Mouse (Mus musculus) intestine, embryonic 16.5 days (tissue): Measurements from ENCODE around the gene Popdc2. TPM values are rescaled to one million over a fixed set of nuclear protein-coding genes. Genes with fewer than 3 reads are reported as not detected.

Experiments
- ATAC-seq: fragments of 200-750 bp; cut with Nextera tagmentation; 2 replicates; pipeline ENCODE4 v1.8.0; 2017; ENCODE audit warnings: moderate TSS enrichment, moderate library complexity
- H3K27ac ChIP-seq: fragments of 300-500 bp; sonication (generic); 2 replicates; pipeline ENCODE4 v1.5.1; 2014; ENCODE audit warnings: mild to moderate bottlenecking, low read length
- H3K27me3 ChIP-seq: fragments of 300-500 bp; sonication (generic); replicated peaks from 2 replicates; pipeline ENCODE4 v1.6.1; 2014; ENCODE audit warnings: low read length, control low read depth, mixed read lengths; ENCODE audit not compliant: control insufficient read depth, insufficient read depth
- H3K36me3 ChIP-seq: fragments of 300-500 bp; sonication (generic); 2 replicates; pipeline ENCODE4 v1.6.1; 2014; ENCODE audit warnings: low read length, control low read depth; ENCODE audit not compliant: control insufficient read depth, insufficient read depth
- H3K4me1 ChIP-seq: fragments of 300-500 bp; sonication (generic); 2 replicates; pipeline ENCODE4 v1.6.1; 2014; ENCODE audit warnings: low read length, control low read depth, mixed read lengths; ENCODE audit not compliant: control insufficient read depth, insufficient read depth
- H3K4me2 ChIP-seq: fragments of 300-500 bp; sonication (generic); 2 replicates; pipeline ENCODE4 v1.6.1; 2014; ENCODE audit warnings: low read depth, low read length, control low read depth
- H3K4me3 ChIP-seq: fragments of 300-500 bp; sonication (generic); 2 replicates; pipeline ENCODE4 v1.5.1; 2014; ENCODE audit warnings: mild to moderate bottlenecking, low read length
- H3K9ac ChIP-seq: fragments of 300-500 bp; sonication (generic); 2 replicates; pipeline ENCODE4 v1.6.1; 2014; ENCODE audit warnings: low read depth, low read length
- H3K9me3 ChIP-seq: fragments of 300-500 bp; sonication (generic); 2 replicates; pipeline ENCODE4 v1.6.1; 2016; ENCODE audit warnings: low read length, control low read depth; ENCODE audit not compliant: control insufficient read depth
- WGBS: fragments of 180-500 bp; shearing (Covaris S2); extraction: QIAGEN DNeasy Blood & Tissue Kit; methylation state at CpG from one replicate; pipeline ENCODE4 v1.1.7; 2014; 5-methylcytosine and 5-hydroxymethylcytosine counted together
- polyA plus RNA-seq: library from polyadenylated mRNA; unstranded; fragments of >200 nt; fragmentation: Nextera tagmentation; extraction: Ambion mirVana; gene quantifications from 2 replicates; pipeline ENCODE4 v1.2.1, GENCODE M21; 2015

Popdc2 gene
- polyA plus RNA-seq, 1 experiment from 2014 or later = 20.2 TPM

- Histone ChIP-seq H3K9me3 (no peaks in the 10 kb centered on the region), H3K4me2 (peak overlapping the region; percentile 55), H3K9ac (peak overlapping the region; percentile 60), H3K36me3 (no peaks in the 10 kb centered on the region), H3K27ac (no peak overlapping the region), H3K27me3 (no peaks in the 10 kb centered on the region), H3K4me3 (peak overlapping the region; percentile 24), H3K4me1 (peaks cover 11% of the 10 kb centered on the region; the same call in 1 of the 2 replicates)
- 66% methylated on average over 9 of the region's 9 CpGs for WGBS
- no peak for ATAC-seq
These were observed 38.4 kb downstream of the Popdc2 start for GRCm38 (mm10) chr16:38400311-38400960.

- no peak for ATAC-seq
- 85% methylated on average over 6 of the region's 6 CpGs for WGBS
These were observed 39.5 kb downstream of the Popdc2 start for GRCm38 (mm10) chr16:38401468-38401867.

GRCm38 (mm10) chr16:38403639-38404038 lies 41.6 kb downstream of the Popdc2 start:
- no peaks in the 10 kb centered on the region for H3K27me3 ChIP-seq
- WGBS = 87% methylated on average over 7 of the region's 7 CpGs
- no peak overlapping the region for H3K27ac ChIP-seq
- no peak overlapping the region for H3K4me2 ChIP-seq
- 0 out of 2 replicates have a peak, but pooled peaks cover 8% of the 10 kb centered on the region for H3K4me1 ChIP-seq
- H3K9ac ChIP-seq = no peak overlapping the region
- H3K36me3 ChIP-seq = no peaks in the 10 kb centered on the region
- no peak overlapping the region for H3K4me3 ChIP-seq
- no peaks in the 10 kb centered on the region for H3K9me3 ChIP-seq
- no peak for ATAC-seq

More at GRCm38 (mm10) chr16:38401468-38401867, 39.5 kb downstream of the Popdc2 start:
- no peak overlapping the region for H3K4me3 ChIP-seq
- H3K4me1 ChIP-seq = 0 out of 2 replicates have a peak, but pooled peaks cover 8% of the 10 kb centered on the region
- no peaks in the 10 kb centered on the region for H3K36me3 ChIP-seq
- H3K27ac ChIP-seq = no peak overlapping the region
- no peak overlapping the region for H3K4me2 ChIP-seq
- no peaks in the 10 kb centered on the region for H3K27me3 ChIP-seq
- no peaks in the 10 kb centered on the region for H3K9me3 ChIP-seq
- no peak overlapping the region for H3K9ac ChIP-seq

- Histone ChIP-seq H3K9ac (no peak overlapping the region), H3K4me2 (no peak overlapping the region), H3K4me1 (no peaks in the 10 kb centered on the region), H3K27ac (no peak overlapping the region), H3K27me3 (no peaks in the 10 kb centered on the region), H3K36me3 (no peaks in the 10 kb centered on the region), H3K4me3 (no peak overlapping the region), H3K9me3 (no peaks in the 10 kb centered on the region)
- WGBS = 75% methylated on average over 5 of the region's 5 CpGs
- no peak for ATAC-seq
These were observed 44.3 kb downstream of the Popdc2 start for GRCm38 (mm10) chr16:38406293-38406692.

- no peaks in the 10 kb centered on the region for H3K36me3 ChIP-seq
- no peak overlapping the region for H3K9ac ChIP-seq
- WGBS = 77% methylated on average over 6 of the region's 6 CpGs
- no peak overlapping the region for H3K4me3 ChIP-seq
- no peaks in the 10 kb centered on the region for H3K9me3 ChIP-seq
- no peaks in the 10 kb centered on the region for H3K27me3 ChIP-seq
- ATAC-seq = peak; percentile 56; the same call in 1 of the 2 replicates
- no peak overlapping the region for H3K4me2 ChIP-seq
- H3K27ac ChIP-seq = no peak overlapping the region
- no peaks in the 10 kb centered on the region for H3K4me1 ChIP-seq
These were observed 44.7 kb downstream of the Popdc2 start for GRCm38 (mm10) chr16:38406708-38407107.

GRCm38 (mm10) chr16:38407584-38407983 lies 45.6 kb downstream of the Popdc2 start:
- Histone ChIP-seq H3K9ac (no peak overlapping the region), H3K4me2 (no peak overlapping the region), H3K27ac (no peak overlapping the region), H3K36me3 (no peaks in the 10 kb centered on the region), H3K27me3 (no peaks in the 10 kb centered on the region), H3K9me3 (no peaks in the 10 kb centered on the region), H3K4me3 (no peak overlapping the region), H3K4me1 (no peaks in the 10 kb centered on the region)
- WGBS = 52% methylated on average over 5 of the region's 5 CpGs
- no peak for ATAC-seq

- no peak overlapping the region for H3K9ac ChIP-seq
- no peak overlapping the region for H3K4me2 ChIP-seq
- no peaks in the 10 kb centered on the region for H3K36me3 ChIP-seq
- no peaks in the 10 kb centered on the region for H3K27me3 ChIP-seq
- 90% methylated on average over 8 of the region's 8 CpGs for WGBS
- no peak overlapping the region for H3K27ac ChIP-seq
- H3K9me3 ChIP-seq = no peaks in the 10 kb centered on the region
- no peak for ATAC-seq
- no peak overlapping the region for H3K4me3 ChIP-seq
- no peaks in the 10 kb centered on the region for H3K4me1 ChIP-seq
These were observed 46.4 kb downstream of the Popdc2 start for GRCm38 (mm10) chr16:38408416-38408815.

GRCm38 (mm10) chr16:38414953-38415352 lies 52.9 kb downstream of the Popdc2 start:
- Histone ChIP-seq H3K9me3 (no peaks in the 10 kb centered on the region), H3K36me3 (no peaks in the 10 kb centered on the region), H3K9ac (no peak overlapping the region), H3K4me3 (no peak overlapping the region), H3K4me1 (no peaks in the 10 kb centered on the region), H3K27me3 (no peaks in the 10 kb centered on the region), H3K27ac (no peak overlapping the region), H3K4me2 (no peak overlapping the region)
- 79% methylated on average over 7 of the region's 7 CpGs for WGBS
- ATAC-seq = no peak

GRCm38 (mm10) chr16:38425374-38425773 lies 63.4 kb downstream of the Popdc2 start:
- Histone ChIP-seq H3K27me3 (no peaks in the 10 kb centered on the region), H3K27ac (no peak overlapping the region), H3K4me3 (no peak overlapping the region), H3K4me1 (no peaks in the 10 kb centered on the region), H3K9me3 (no peaks in the 10 kb centered on the region), H3K9ac (no peak overlapping the region), H3K36me3 (no peaks in the 10 kb centered on the region), H3K4me2 (no peak overlapping the region)
- whole genome bisulfite sequencing = 83% methylated on average over 2 of the region's 2 CpGs
- ATAC-seq = no peak

- no peak overlapping the region for H3K27ac ChIP-seq
- WGBS = 82% methylated on average over 1 of the region's 1 CpGs
- ATAC-seq = no peak
These were observed 63.8 kb downstream of the Popdc2 start for GRCm38 (mm10) chr16:38425799-38426198.

More at GRCm38 (mm10) chr16:38425799-38426198, 63.8 kb downstream of the Popdc2 start:
- Histone ChIP-seq H3K9ac (no peak overlapping the region), H3K27me3 (no peaks in the 10 kb centered on the region), H3K4me3 (no peak overlapping the region), H3K4me1 (no peaks in the 10 kb centered on the region), H3K36me3 (no peaks in the 10 kb centered on the region), H3K4me2 (no peak overlapping the region), H3K9me3 (no peaks in the 10 kb centered on the region)
